Mouse (Mus musculus) embryonic facial prominence, embryonic 11.5 days (tissue): ENCODE measurements around the gene Ppip5k2. TPM values are rescaled to one million over a fixed set of nuclear protein-coding genes. Genes with fewer than 3 reads are reported as not detected.
"Not testable (repeated sequence)": the region's sequence is repeated elsewhere in the genome, so short reads cannot be mapped to it uniquely, and the experiment has no call there.

Source experiments
- ATAC-seq: fragments of 200-750 bp; cut with Nextera tagmentation; replicated peaks from 2 replicates; pipeline ENCODE4 v1.8.0; 2017; ENCODE audit warnings: low read depth; ENCODE audit not compliant: insufficient number of reproducible peaks, low FRiP score, low TSS enrichment
- DNase-seq: peaks from one replicate; pipeline ENCODE4 v3.0.0-alpha.2; 2015; ENCODE audit warnings: low spot score
- H3K27ac ChIP-seq: fragments of 300-500 bp; sonication (generic); replicated peaks from 2 replicates; pipeline ENCODE4 v1.5.1; 2014; ENCODE audit warnings: mild to moderate bottlenecking, low read depth, low read length, control low read depth
- H3K27me3 ChIP-seq: fragments of 300-500 bp; sonication (generic); 2 replicates; pipeline ENCODE4 v1.6.1; 2014; ENCODE audit warnings: mild to moderate bottlenecking, low read length, moderate library complexity, mixed read lengths; ENCODE audit not compliant: control insufficient read depth, insufficient read depth
- H3K36me3 ChIP-seq: fragments of 300-500 bp; sonication (generic); replicated peaks from 2 replicates; pipeline ENCODE4 v1.6.1; 2014; ENCODE audit warnings: low read depth, mild to moderate bottlenecking, low read length, moderate library complexity, mixed read lengths; ENCODE audit not compliant: control insufficient read depth, insufficient read depth
- H3K4me1 ChIP-seq: fragments of 300-500 bp; sonication (generic); 2 replicates; pipeline ENCODE4 v1.6.1; 2014; ENCODE audit warnings: low read length, mixed read lengths; ENCODE audit not compliant: control insufficient read depth, insufficient read depth
- H3K4me2 ChIP-seq: fragments of 300-500 bp; sonication (generic); 2 replicates; pipeline ENCODE4 v1.6.1; 2014; ENCODE audit warnings: low read depth, mild to moderate bottlenecking, control low read depth, low read length, moderate library complexity
- H3K4me3 ChIP-seq: fragments of 300-500 bp; sonication (generic); 2 replicates; pipeline ENCODE4 v1.5.1; 2014; ENCODE audit warnings: low read depth, low read length, control low read depth
- H3K9ac ChIP-seq: fragments of 300-500 bp; sonication (generic); replicated peaks from 2 replicates; pipeline ENCODE4 v1.6.1; 2014; ENCODE audit warnings: mild to moderate bottlenecking, control low read depth, low read length
- H3K9me3 ChIP-seq: fragments of 300-500 bp; sonication (generic); replicated peaks from 2 replicates; pipeline ENCODE4 v1.6.1; 2016; ENCODE audit warnings: mild to moderate bottlenecking, low read length, inconsistent platforms, mixed read lengths; ENCODE audit not compliant: control insufficient read depth
- WGBS: fragments of 180-500 bp; shearing (Covaris S2); extraction: QIAGEN DNeasy Blood & Tissue Kit; methylation state at CpG from one replicate; pipeline ENCODE4 v1.1.7; 2014; 5-methylcytosine and 5-hydroxymethylcytosine counted together
- polyA plus RNA-seq: library from polyadenylated mRNA; unstranded; fragments of >200 nt; fragmentation: Nextera tagmentation; extraction: Ambion mirVana; gene quantifications from 2 replicates; pipeline ENCODE4 v1.2.1, GENCODE M21; 2014

Gene Ppip5k2
- polyA plus RNA-seq, 1 experiment from 2014 or later, result 52.0 TPM

DNA sequence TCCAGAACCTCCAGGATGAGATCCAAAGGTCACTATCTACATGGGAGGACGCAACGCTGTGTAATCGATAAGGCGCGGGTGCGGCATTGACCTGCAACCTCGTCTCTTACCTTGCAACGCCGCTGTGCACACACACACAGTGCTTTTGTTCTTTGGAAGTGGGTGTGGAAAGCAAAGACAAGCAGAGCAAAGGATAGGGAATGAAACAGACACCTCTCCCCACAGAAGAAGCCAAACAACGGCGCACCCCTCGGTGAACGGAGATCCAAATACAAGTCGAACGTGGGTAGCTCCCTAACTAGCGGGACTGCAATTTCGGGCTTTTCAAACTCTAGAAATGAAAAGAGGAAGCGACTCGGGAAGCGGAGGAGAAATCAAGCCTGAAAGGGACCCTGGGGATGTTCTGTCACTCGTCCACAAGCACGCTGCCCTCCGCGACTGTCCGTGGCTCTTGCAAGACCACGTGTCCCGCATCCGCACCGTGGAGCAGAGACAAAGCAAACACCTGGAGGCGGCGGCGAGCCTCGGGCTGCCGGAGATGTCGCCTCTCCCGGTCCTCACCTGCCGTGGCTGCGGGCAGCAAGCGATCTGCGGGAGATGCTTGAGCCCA lies 812 bp downstream of the Ppip5k2 start:
- peak overlapping the region; percentile 71 for H3K4me3 ChIP-seq
- H3K9ac ChIP-seq, result peak overlapping the region; percentile 77
- H3K27me3 ChIP-seq, result no peaks in the 10 kb centered on the region
- 0 out of 2 replicates have a peak overlapping the region, but pooled peaks have one; percentile 43 for H3K27ac ChIP-seq
- WGBS, result under 1% methylated on average over 36 of the region's 40 CpGs
- H3K36me3 ChIP-seq, result no peaks in the 10 kb centered on the region
- peak; percentile 61 for ATAC-seq
- no peaks in the 10 kb centered on the region for H3K9me3 ChIP-seq
- peak; percentile 43 for DNase-seq
- H3K4me2 ChIP-seq, result peak overlapping the region; percentile 45
- H3K4me1 ChIP-seq, result no peaks in the 10 kb centered on the region

DNA sequence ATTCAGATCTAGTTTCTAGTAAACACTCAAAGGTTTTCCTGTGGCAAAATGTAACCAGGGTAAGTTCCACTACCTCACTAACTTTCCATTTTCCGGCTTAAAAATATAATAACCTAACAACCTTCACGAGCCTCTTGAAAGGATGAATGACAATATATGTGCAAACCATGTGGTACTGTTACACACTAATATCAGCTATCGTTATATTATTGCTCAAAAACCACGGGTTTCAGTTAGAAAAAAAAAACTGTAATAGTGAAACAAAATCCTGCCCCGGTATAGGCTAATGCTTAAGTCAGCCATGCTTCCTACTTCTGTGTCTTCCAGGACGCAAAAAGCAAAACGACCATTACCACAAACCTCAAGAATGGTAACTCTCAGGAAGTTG lies 1.3 kb downstream of the Ppip5k2 start:
- H3K36me3 ChIP-seq, result no peaks in the 10 kb centered on the region
- ATAC-seq, result no peak
- peak overlapping the region; percentile 77 for H3K9ac ChIP-seq
- peak overlapping the region; percentile 71 for H3K4me3 ChIP-seq
- no peaks in the 10 kb centered on the region for H3K27me3 ChIP-seq
- H3K27ac ChIP-seq, result no peak overlapping the region
- H3K4me2 ChIP-seq, result peak overlapping the region; percentile 45
- no peaks in the 10 kb centered on the region for H3K4me1 ChIP-seq
- no peaks in the 10 kb centered on the region for H3K9me3 ChIP-seq
- 15% methylated on average over 7 of the region's 7 CpGs for WGBS
- no peak for DNase-seq

DNA sequence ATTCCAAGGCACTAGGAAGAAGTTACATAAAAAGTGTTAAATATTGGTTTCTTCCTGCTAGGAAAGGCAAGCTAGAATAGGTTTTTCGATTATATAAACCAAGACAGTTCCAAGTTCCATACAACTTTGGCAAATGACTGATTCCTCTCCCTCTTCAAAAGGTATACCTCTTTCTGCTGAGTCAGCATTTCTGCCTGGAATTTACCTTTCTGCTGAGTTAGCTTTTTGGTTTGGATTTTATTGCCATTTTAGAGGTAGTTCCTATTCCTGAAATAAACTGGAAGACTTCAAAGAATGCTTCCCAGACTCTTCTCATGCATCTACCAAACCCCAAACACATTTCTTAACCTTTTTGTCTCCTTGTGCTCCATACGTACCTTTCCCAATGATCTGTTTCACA lies 2.1 kb downstream of the Ppip5k2 start:
- H3K9ac ChIP-seq, result no peak overlapping the region
- no peak overlapping the region for H3K4me2 ChIP-seq
- no peaks in the 10 kb centered on the region for H3K27me3 ChIP-seq
- peak; percentile 9 for DNase-seq
- H3K27ac ChIP-seq, result no peak overlapping the region
- 80% methylated on average over 2 of the region's 2 CpGs for WGBS
- no peak overlapping the region for H3K4me3 ChIP-seq
- no peak for ATAC-seq
- no peaks in the 10 kb centered on the region for H3K4me1 ChIP-seq
- no peaks in the 10 kb centered on the region for H3K9me3 ChIP-seq
- H3K36me3 ChIP-seq, result no peaks in the 10 kb centered on the region

DNA sequence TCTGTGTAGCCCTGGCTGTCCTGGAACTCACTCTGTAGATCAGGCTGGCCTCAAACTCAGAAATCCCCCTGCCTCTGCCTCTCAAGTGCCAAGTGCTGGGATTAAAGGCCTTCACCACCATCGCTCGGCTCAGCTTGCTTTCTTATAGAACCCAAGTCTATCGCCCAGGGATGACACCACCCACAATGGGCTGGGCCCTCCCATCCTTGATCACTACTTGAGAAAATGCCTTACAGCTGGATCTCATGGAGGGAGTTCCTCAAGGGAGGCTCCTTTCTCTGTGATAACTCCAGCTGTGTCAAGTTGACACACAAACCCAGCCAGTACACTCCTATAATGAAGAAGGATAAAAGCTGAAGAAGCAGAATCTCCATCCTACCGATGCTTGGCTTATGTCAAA lies 4.5 kb downstream of the Ppip5k2 start:
- not testable (repeated sequence) for H3K36me3 ChIP-seq, H3K4me3 ChIP-seq, H3K4me2 ChIP-seq, ATAC-seq, H3K27ac ChIP-seq, H3K9me3 ChIP-seq, H3K4me1 ChIP-seq, DNase-seq, H3K9ac ChIP-seq, H3K27me3 ChIP-seq
- WGBS, result 80% methylated on average over 4 of the region's 4 CpGs

DNA sequence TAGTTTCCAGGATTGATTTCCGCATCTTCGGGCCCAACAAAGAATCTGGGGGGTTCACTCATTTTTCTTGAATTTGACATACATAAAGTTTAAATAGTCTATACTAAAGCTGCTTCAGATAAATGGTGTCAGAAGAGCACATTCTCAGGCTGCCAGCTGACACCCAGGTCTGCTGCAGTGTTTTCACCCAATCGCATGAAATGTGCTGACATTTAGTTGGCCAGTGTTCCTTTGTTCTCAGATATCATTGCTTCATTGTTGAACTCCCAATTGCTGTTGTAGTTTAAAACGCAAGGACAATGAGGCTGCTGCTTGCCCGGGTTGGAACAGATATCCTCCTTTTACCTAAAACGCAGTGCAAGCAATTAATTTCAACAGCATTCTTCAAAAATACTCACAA lies 8.7 kb downstream of the Ppip5k2 start:
- no peak overlapping the region for H3K27ac ChIP-seq
- no peak overlapping the region for H3K4me3 ChIP-seq
- no peak overlapping the region for H3K9ac ChIP-seq
- no peaks in the 10 kb centered on the region for H3K27me3 ChIP-seq
- 84% methylated on average over 6 of the region's 6 CpGs for whole genome bisulfite sequencing
- DNase-seq, result no peak
- H3K4me2 ChIP-seq, result no peak overlapping the region
- H3K4me1 ChIP-seq, result no peaks in the 10 kb centered on the region
- no peak for ATAC-seq
- H3K36me3 ChIP-seq, result no peaks in the 10 kb centered on the region
- H3K9me3 ChIP-seq, result no peaks in the 10 kb centered on the region

DNA sequence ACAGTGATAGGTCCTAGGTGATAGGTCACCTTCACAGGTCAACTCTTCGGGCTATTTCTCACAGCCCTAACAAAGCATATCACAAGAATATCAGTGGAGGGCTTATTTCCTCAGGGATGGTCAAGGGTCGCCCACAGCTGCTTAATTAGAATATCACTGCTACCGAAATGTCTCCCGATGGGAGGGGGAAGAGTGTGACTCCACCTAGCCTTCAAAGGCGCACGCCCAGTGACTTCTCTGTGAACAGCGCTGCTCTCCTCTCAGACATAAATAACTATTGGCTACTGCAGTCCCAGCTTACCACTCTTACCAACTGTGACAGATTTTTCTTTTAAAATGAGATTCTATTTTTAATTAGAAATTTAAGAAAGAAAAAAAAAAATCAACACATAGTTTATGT lies 9.6 kb downstream of the Ppip5k2 start:
- no peaks in the 10 kb centered on the region for H3K36me3 ChIP-seq
- no peaks in the 10 kb centered on the region for H3K9me3 ChIP-seq
- no peak overlapping the region for H3K9ac ChIP-seq
- H3K27ac ChIP-seq, result no peak overlapping the region
- H3K4me1 ChIP-seq, result no peaks in the 10 kb centered on the region
- no peak for DNase-seq
- 71% methylated on average over 7 of the region's 7 CpGs for WGBS
- no peak overlapping the region for H3K4me3 ChIP-seq
- ATAC-seq, result no peak
- H3K27me3 ChIP-seq, result no peaks in the 10 kb centered on the region
- no peak overlapping the region for H3K4me2 ChIP-seq

DNA sequence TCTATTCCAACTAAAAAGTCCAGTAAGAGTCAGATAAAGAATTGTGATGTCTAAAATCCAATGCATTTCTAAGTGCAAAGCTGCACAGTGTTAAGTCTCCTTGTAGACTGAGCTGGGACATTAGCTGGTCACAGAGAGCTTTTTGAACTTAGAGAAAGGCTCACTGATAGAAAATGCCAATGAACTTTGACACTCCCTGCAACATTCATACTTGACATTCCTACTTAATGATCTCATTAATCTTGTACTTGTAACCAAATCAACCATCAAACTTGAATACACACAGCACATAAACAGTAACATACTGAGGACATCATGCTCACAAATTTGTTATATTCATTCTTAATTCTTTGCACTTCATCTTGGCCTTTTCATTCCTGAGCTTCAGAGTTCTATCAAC lies 10.4 kb downstream of the Ppip5k2 start:
- no peak for DNase-seq
- Histone ChIP-seq H3K4me3 (no peak overlapping the region), H3K4me2 (no peak overlapping the region), H3K27ac (no peak overlapping the region), H3K9ac (no peak overlapping the region), H3K4me1 (no peaks in the 10 kb centered on the region), H3K9me3 (no peaks in the 10 kb centered on the region), H3K27me3 (no peaks in the 10 kb centered on the region), H3K36me3 (no peaks in the 10 kb centered on the region)
- ATAC-seq, result no peak

DNA sequence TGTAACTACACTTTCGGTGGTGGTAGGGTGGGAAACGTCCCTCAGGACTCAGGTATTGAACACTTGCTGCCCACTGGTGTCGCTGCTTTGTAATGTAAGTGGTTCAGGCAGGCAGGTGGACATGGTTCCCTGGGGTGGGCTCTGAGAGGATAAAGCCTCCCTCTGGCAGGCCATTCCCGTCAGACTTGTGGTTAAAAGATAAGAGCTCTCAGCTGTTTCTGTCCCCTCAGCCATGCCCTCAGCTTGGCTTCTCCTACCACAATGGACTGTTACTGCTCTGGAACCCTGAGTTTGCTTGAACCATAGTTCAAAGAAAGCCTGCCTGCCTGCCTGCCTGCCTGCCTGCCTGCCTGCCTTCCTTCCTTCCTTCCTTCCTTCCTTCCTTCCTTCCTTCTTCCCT lies 15.8 kb downstream of the Ppip5k2 start:
- Histone ChIP-seq H3K27ac (no peak overlapping the region), H3K9ac (no peak overlapping the region), H3K27me3 (no peaks in the 10 kb centered on the region), H3K4me2 (no peak overlapping the region), H3K4me3 (no peak overlapping the region), H3K4me1 (no peaks in the 10 kb centered on the region), H3K9me3 (no peaks in the 10 kb centered on the region), H3K36me3 (no peaks in the 10 kb centered on the region; the same call in 1 of the 2 replicates)
- 76% methylated on average over 4 of the region's 4 CpGs for WGBS
- no peak for DNase-seq
- no peak for ATAC-seq
